Mouse (Mus musculus) brain, adult 2 months (tissue): Measurements from ENCODE around the gene Dnaaf3.
A peak's percentile ranks its signal among the peaks of the same experiment; 100 is the strongest.

ENCODE experiments used
- DNase-seq: peaks from one replicate; pipeline ENCODE4 v3.0.0; 2011; ENCODE audit warnings: low read depth, low spot score

Dnaaf3 gene

DNA sequence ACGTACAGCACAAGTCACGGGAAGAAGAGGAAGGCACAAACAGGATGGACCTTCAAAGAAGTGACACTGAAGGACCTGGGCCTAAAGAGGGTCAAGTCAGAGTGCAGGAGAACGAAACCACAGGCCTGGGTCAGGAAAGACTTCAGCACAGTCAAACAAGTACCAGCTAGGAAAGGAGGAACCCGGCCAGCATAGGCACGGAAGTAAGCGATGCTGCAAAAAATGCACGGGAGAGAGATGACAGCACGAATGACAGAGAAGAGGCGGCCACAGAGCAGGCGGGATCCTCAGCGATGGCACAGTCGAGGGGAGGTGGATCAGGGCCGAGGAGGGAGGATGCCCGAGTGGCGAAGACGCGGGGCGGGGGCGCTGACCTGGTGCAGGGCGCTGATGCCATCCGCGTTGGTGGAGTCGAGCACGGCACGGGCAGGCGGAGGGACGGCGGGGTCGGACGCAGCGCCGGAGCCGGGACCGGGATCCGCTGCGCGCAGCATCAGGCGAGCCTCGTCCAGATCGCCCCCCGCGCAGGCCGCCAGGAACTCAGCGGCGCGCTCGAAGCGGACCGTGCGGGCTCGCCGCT, 31.3 kb downstream of the Dnaaf3 start:
- peak; percentile 56 for DNase-seq

DNA sequence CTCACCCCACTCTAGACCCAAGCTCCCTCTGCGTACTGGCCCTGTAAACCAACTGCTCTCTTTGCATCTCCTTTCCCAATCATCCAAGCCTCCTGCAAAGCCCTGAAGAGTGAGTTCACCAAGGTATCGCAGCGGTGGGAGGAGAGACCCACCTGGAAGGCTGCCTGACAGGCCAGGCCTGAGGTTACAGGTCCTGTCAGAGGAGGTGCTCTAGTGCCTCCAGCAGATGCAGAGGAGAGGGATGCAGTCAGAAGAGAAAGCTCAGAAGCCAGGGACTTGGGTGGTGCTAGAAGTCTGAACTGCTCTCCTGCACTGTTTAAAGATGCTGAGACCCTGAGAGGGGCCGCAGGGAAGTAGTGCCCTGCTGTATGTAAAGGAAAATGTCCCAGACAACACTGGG, 33.2 kb downstream of the Dnaaf3 start:
- DNase-seq, result no peak

DNA sequence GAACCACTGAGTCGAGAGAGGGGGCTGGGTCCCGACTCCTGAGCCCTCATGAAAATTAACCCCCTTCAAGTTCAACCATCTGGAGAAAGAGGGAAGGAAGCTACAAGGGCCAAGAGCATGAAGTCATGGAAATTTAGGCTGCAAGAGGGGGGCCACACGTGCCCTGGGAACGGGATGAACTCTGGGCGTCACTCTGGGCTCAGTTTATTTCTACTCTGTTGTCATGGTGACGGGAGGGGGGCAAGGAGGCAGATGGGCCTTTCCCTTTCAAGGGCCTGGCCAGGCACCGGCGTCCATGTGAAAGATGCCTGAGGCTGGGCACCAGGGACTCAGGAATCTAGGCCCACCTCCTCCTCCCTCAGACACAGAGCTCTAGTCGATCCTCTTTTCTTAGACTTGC, 34.0 kb downstream of the Dnaaf3 start:
- DNase-seq, result no peak

- DNase-seq, result no peak
Observed at GRCm38 (mm10) chr7:4497271-4497903, 34.9 kb downstream of the Dnaaf3 start.

GRCm38 (mm10) chr7:4496468-4496867, 35.8 kb downstream of the Dnaaf3 start:
- DNase-seq, result no peak

GRCm38 (mm10) chr7:4493991-4494390, 38.3 kb downstream of the Dnaaf3 start:
- DNase-seq, result no peak

DNA sequence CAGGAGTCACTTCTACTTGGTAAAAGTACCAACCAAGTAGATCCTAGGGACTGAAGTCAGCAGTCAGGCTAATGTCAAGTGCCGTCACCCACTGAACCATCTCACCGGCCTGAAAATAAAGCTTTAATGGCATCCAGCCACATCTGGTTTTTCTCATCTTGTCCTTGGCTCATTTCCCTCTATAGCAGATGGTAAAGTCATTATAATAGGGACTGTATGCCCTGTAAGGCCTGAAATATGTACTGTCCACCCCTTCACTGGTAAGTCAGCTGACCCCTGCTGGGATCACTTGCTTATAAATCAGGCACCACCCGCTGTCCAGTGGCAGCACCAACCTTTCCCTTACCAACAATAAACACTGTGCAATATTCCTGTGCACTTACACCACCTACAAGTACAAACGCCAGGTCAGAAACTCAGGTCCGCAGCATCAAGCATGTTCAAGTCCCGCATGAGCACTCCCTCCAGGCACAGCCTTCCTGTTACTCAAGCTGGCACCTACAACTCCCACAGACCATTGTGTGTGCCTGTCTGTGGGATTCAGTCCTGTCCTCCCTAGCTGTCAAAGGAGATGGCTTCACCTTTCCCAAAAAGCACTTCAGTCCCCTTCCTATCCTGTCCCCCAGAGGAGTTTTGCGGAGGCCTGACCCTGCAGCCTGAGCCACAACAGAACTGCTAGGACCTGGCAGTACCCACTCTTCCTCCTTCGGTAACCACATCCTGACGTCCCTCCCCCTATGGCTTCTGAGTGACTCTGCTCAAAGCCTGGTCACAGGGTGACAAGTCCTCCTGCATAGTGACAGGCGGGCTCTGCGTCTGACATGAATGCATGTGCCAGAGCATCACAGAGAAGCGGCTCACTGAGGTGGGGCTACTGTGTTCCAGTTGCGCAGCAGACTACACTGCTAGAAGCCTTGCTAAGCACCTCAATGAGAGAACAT, 39.7 kb downstream of the Dnaaf3 start:
- DNase-seq, result peak; percentile 20

- DNase-seq, result no peak
Observed at GRCm38 (mm10) chr7:4491308-4491707, 40.9 kb downstream of the Dnaaf3 start.

GRCm38 (mm10) chr7:4482281-4482680, 50.0 kb downstream of the Dnaaf3 start:
- no peak for DNase-seq

GRCm38 (mm10) chr7:4479674-4480073, 52.6 kb downstream of the Dnaaf3 start:
- peak; percentile 79 for DNase-seq

DNA sequence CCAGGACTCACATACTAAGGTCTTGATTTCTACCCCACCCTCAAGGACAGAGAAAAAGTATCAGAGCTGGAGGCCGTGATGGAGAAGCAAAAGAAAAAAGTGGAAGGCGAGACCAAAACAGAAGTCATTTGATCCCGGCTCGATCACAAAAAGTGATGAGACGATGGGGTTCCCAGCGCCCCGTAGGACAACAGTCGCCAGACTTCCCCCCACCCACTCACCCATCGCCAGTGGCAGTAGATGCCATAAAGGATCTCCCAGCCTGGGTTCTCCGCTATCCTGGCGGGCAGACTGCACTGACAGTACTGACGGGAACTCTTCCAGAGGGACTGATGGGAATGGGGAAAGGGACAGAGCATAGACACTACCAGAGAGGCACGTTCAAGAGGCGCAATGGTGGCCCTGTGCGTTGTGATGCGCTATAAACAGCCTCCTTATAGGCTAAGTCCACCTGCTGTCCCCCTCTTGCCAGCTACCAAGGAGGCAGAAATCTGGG, 53.4 kb downstream of the Dnaaf3 start:
- DNase-seq, result no peak

- peak; percentile 93 for DNase-seq
Observed at GRCm38 (mm10) chr7:4478021-4478795, 54.0 kb downstream of the Dnaaf3 start.

DNA sequence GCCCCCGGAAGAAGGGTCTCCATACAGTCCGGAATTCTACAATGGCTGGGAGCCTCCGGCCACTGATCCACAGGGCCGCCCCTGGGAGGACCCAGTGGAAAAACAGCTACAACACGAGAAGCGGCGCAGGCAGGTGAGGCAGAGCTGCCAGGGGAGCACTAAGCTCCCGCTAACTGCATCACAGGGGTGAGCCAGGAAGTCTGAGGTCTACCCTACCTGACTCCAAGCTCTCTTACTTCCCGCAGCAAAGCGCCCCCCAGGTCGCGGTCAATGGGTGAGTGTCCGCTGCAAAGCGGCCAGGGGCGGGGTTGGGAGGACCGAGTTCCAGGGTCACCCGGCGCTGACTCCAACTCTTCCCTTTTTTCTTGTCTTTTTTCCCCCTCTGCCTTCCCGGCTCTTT, 58.3 kb downstream of the Dnaaf3 start:
- no peak for DNase-seq
